Mouse (Mus musculus) lung, adult 2 months (tissue): ENCODE results near the gene Slc25a33. TPM values are rescaled to one million over a fixed set of nuclear protein-coding genes. Genes with fewer than 3 reads are reported as not detected.

ENCODE experiments used
- DNase-seq: peaks from one replicate; pipeline ENCODE4 v3.0.0; 2022
- H3K4me1 ChIP-seq: fragments of 200-500 bp; 2 replicates; pipeline ENCODE4 v1.6.1; 2011; ENCODE audit warnings: low read length; ENCODE audit not compliant: control insufficient read depth, insufficient read depth
- H3K4me3 ChIP-seq: fragments of 200-500 bp; replicated peaks from 2 replicates; pipeline ENCODE3; 2011; ENCODE audit warnings: low read depth, mild to moderate bottlenecking, control low read depth, low read length; ENCODE audit errors: extremely low read depth
- CTCF ChIP-seq: fragments of 200-500 bp; IDR thresholded peaks from 2 replicates; pipeline ENCODE4 v1.5.1; 2011; ENCODE audit warnings: mild to moderate bottlenecking, low read length, control low read depth; ENCODE audit not compliant: insufficient read depth
- POLR2A ChIP-seq: fragments of 200-500 bp; IDR thresholded peaks from 2 replicates; pipeline ENCODE4 v1.6.1; 2011; ENCODE audit warnings: low read depth, mild to moderate bottlenecking, control low read depth, low read length, borderline replicate concordance; ENCODE audit errors: extremely low read depth
- WGBS: fragments of 180-500 bp; shearing (Covaris S2); methylation state at CpG from one replicate; pipeline ENCODE4 v1.1.7; 2018; 5-methylcytosine and 5-hydroxymethylcytosine counted together
- polyA plus RNA-seq: library from polyadenylated mRNA; depleted of rRNA; stranded (reverse); fragments of >200 nt; gene quantifications from 2 replicates; pipeline ENCODE4 v1.2.3, GENCODE M21; 2012

Slc25a33 gene
- polyA plus RNA-seq, 1 experiment = 9.5 TPM

DNA sequence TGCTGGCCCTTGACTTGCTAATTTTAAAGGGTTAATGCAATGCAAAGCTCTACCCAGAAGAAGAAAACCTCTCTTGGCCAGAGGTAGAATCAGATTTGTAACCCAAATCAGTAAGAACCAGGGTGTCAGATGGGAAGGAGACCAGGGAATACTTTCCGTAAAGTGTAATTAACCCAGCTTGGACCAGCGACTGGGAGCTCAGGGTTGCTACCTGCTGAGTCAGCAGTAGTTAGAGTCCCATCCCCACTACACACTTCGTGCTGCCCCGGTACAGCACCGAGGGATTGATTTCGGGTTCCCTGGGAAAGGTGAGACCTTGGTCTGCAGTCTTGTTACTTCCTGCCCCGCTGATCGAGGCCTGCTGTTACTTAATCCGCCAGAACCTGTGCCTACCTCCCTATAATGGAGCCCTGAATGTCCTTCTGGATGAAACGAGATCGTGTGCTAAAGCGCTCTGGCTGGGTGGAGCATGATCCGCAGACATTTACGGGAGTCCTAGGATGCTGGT, 34.0 kb upstream of the Slc25a33 start:
- 62% methylated on average over 14 of the region's 14 CpGs for WGBS
- Histone ChIP-seq H3K4me3 (no peak overlapping the region), H3K4me1 (no peaks in the 10 kb centered on the region)
- no peak for TF ChIP-seq CTCF
- no peak for TF ChIP-seq POLR2A
- DNase-seq = no peak

DNA sequence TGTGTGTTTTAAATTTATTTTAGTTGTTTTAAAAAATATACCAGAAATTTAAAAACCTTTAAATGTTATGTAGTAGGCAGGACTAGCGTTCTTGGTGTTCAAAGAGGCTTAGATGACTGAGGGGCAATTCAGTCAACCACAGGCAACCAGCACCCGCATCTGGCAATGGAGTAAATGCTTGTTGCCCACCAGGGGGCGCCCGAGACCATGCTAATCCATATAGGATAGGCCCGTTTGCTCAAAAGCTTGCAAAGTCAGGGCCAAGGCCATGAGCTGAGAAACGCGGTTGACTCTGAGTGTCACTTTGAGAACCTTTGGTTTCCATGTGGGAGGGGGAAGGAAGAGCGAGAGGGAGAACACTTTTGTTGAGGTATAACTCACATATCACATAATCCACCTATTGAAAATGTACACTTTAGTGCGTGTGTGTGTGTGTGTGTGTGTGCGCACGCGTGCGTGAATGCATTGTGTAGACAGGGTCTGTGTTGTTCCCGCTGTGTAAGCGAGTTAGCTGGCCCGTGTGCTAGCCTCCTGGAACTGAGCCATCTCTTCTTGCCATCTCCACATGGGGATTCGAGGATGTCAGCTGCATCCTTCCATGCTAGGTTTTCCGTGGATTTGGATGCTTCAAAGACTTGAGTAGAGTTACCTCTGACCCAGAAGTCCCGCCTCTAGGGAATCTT, 32.8 kb upstream of the Slc25a33 start:
- 47% methylated on average over 19 of the region's 19 CpGs for WGBS
- peak; percentile 88 for DNase-seq
- Histone ChIP-seq H3K4me1 (no peaks in the 10 kb centered on the region), H3K4me3 (no peak overlapping the region)
- TF ChIP-seq CTCF (peak; percentile 82), POLR2A (no peak)

DNA sequence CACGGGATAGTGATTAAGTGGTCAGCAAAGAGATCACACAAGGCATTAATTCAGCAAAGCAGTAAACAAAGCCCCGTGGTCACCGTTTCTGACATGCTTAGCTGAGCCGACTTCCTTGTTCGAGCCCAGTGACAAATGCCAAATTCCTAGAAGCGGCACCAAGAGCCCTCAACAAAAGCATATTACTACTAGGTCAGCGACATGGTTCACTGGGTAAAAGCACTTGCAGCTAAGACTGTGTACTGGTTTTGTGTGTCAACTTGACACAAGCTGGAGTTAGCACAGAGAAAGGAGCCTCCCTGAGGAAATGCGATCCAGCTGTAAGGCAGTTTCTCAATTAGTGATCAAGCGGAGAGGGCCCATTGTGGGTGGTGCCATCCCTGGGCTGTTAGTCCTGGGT, 28.2 kb upstream of the Slc25a33 start:
- 49% methylated on average over 9 of the region's 9 CpGs for WGBS
- DNase-seq = no peak
- no peak for TF ChIP-seq CTCF
- no peak for TF ChIP-seq POLR2A
- H3K4me3 ChIP-seq = no peak overlapping the region
- peaks cover 11% of the 10 kb centered on the region for H3K4me1 ChIP-seq

DNA sequence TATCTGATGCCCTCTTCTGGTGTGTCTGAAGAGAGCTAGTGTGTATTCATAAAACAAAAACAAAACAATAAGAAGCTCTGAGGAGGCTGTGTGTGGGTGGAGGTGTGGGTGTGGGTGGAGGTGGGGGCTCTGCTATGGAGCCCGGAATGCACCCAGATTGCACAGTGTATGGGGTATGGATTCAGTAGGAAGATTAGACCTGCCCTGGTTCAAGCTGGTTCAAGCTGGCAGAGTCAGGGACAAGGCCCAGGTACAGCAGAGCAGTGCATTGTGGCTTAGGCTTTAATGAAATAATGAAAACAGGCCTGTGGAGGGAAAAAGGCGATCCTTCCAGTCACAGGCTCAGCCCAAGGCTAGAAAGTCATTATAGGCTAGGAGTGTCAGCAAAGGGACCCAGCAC, 26.5 kb upstream of the Slc25a33 start:
- Histone ChIP-seq H3K4me3 (no peak overlapping the region), H3K4me1 (peaks cover 11% of the 10 kb centered on the region)
- TF ChIP-seq CTCF (no peak), POLR2A (no peak)
- WGBS = 87% methylated on average over 2 of the region's 2 CpGs
- DNase-seq = no peak

DNA sequence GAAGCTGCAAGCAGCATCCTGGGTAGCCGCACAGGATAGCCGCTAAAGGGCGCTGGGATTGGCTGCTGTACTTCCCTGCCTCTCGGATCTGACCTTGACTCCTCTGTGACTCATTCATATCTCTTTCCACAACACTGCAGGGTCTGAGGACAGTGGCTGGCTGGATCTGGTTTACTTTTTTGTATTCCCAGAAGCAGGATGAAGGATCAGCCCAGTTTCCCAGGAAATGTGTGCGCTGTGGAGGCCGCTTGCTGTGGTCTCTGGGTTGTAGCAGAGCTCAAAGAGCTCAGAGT, 26.0 kb upstream of the Slc25a33 start:
- 55% methylated on average over 6 of the region's 6 CpGs for WGBS
- TF ChIP-seq CTCF (no peak), POLR2A (no peak)
- no peak overlapping the region for H3K4me3 ChIP-seq
- no peak for DNase-seq
- peaks cover 11% of the 10 kb centered on the region for H3K4me1 ChIP-seq

DNA sequence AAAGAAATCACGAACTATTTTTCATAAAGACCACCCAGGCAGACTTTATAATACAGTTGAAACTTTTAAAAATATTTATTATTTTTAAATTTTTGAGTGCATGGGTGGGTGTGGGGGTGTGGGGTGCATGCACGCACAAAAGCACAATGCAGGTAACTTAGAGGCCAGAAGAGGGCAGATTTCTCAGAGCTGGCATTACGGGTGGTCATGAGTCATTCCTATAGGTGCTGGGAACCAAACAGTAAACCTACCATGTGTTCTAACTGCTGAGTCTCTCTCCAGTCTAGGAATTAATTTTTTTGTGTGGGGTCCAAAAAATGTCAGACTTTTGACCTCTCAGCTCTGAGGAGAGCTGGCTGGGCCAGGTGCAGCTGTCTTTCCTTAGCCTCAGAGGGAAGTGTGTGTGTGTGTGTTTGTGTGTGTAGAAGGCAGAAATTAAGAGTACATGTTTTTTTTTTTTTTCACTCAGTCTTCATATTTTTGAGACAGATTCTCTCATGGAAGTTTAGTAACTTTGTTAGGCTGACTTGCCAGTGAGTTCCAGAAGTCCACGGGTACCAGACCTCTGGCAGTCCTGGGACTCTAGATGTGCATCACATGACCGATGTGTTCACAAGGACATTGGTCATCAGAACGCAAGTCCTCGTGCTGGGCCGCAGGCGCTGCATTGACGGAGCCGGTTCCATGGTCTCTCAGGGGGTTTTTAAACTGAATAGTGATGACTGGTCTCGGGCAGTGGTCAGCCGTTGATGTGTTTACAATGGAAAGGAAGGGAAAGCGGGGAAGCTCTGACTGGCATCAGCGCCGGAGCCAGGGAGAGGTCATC, 25.5 kb upstream of the Slc25a33 start:
- Histone ChIP-seq H3K4me3 (no peak overlapping the region), H3K4me1 (peaks cover 11% of the 10 kb centered on the region)
- no peak for DNase-seq
- 67% methylated on average over 16 of the region's 16 CpGs for WGBS
- TF ChIP-seq POLR2A = no peak
- TF ChIP-seq CTCF = no peak

DNA sequence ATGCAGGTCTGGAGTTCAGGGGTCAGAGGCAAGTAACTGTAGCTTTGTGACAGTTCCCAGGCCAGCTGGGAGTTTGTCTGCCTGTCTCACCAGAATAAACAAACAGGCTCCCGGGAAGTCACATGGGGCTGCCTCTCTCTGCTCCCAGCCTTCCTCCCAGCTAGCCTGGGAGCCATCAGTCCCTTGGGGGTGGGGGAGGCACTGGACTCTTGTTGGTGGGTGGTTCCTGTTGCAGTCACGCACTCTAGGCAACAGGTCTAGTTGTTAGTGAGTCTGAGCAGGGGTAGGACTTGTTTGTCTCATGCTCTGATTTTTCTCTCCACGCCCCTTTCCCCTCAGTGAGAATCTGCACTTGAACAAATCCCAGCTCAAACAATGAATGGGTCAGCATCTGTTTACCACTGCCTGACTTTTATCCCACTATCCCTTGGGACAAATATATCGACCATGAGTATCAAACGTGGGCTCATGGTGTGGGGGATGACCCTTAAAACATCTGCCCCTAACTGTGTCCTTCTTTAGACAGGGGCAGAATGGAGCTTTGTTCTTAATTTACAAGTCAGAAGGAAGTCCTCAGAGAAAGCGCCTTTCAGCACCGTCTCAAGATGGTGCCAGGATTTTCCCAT, 24.7 kb upstream of the Slc25a33 start:
- H3K4me3 ChIP-seq = no peak overlapping the region
- peaks cover 11% of the 10 kb centered on the region for H3K4me1 ChIP-seq
- TF ChIP-seq POLR2A (no peak), CTCF (no peak)
- no peak for DNase-seq
- 33% methylated on average over 7 of the region's 7 CpGs for WGBS

DNA sequence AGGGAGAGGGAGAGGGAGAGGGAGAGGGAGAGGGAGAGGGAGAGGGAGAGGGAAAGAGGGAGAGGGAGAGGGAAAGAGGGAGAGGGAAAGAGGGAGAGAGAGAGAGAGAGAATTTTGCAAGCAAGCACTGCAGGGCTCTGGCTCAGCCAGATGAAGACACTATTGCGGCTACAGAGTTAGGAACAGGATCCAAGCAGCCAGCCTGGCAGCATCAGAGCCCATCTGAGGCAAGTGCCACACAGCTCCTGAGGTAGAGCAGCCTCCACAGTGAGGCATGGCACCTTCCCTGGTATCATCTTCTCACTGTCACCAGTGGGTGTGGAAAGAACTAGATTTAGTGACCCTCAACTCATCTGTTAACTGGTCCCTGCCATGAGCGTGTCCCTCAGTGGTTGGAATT, 24.0 kb upstream of the Slc25a33 start:
- 83% methylated on average over 2 of the region's 2 CpGs for WGBS
- Histone ChIP-seq H3K4me3 (no peak overlapping the region), H3K4me1 (peaks cover 11% of the 10 kb centered on the region)

DNA sequence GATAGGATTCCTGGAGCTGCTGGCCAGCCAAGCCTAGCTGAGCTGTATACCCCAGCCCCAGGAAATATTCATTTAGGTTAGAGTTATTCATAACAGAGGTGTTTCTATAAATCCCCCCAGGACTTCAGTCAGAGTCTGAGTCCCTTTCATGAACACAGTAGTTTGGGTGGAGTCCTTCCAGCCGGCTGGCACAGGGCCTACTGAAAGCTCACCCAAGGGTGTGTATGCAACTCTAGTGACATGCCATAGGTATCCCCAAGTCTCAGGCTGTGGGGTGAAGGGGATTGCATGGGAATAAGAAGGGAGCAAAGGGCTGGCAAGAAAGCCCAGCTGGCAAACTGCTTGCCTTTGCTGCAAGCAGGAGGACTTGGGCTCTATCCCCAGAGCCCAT, 23.1 kb upstream of the Slc25a33 start:
- H3K4me3 ChIP-seq = no peak overlapping the region
- WGBS = 50% methylated on average over 1 of the region's 1 CpGs
- peaks cover 16% of the 10 kb centered on the region for H3K4me1 ChIP-seq
- TF ChIP-seq CTCF = no peak
- no peak for TF ChIP-seq POLR2A
- DNase-seq = no peak

More for the DNA sequence above, 24.0 kb upstream of the Slc25a33 start:
- TF ChIP-seq CTCF (no peak), POLR2A (no peak)
- no peak for DNase-seq

DNA sequence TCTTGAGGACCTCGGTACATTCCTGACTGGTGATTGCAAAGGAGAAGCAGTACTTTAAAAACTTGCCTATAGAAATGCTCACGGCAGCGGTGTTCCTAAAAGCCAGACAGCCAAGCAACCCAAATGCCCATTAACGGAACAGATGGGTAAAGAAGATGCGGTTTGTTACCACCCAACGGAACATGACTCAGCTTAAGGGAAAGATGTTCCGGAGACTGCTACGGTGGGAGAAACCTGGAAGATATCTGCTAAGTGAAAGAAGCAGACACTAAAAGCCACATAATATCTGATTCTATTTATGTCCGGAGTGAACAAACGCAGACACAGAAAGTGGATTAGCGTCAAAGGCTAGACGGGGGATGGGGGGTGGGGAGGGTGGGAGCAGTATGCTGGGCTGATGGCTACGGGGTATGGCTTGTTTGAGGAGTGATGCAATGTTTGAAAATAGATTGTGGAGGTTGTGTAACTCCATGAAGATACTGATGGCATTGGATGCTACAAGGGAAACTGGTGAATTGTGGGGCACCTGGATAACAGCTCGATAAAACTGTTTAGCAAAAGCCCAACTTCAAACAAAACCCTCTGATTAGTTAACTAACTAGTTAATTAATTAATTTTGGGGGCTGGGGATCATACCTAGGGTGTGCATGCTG, 22.6 kb upstream of the Slc25a33 start:
- Histone ChIP-seq H3K4me1 (peaks cover 20% of the 10 kb centered on the region), H3K4me3 (no peak overlapping the region)
- WGBS = 68% methylated on average over 14 of the region's 14 CpGs
- DNase-seq = no peak
- TF ChIP-seq CTCF (no peak), POLR2A (no peak)
